Mouse (Mus musculus): ENCODE measurements at regions not wholly inside any gene's neighbourhood (a gene's known extent, or its start where the extent isn't known, plus 50 kb on each side); places are given as distances from the start of the nearest gene placed in this dataset.

- DNase-seq: no peak
- intact Hi-C loops (cut with DNase I): no loop called here
Observed at GRCm38 (mm10) chr7:75923951-75924467, 75.9 kb downstream of the Klhl25 start.

- intact Hi-C loops (cut with DNase I): loop anchor here (5.0 kb wide), 2 partner anchors 430 to 1015 kb away; no protein-coding TSS in a partner anchor
- peak; percentile 23 to 47 for DNase-seq
Observed at GRCm38 (mm10) chr7:75927537-75927936, 79.4 kb downstream of the Klhl25 start.

- intact Hi-C loops (cut with DNase I): no loop called here
- no peak for DNase-seq
Observed at GRCm38 (mm10) chr7:75943844-75944243, 95.7 kb downstream of the Klhl25 start.

GRCm38 (mm10) chr7:75955671-75956070, 107.6 kb downstream of the Klhl25 start:
- no peak for DNase-seq
- intact Hi-C loops (cut with DNase I): no loop called here

GRCm38 (mm10) chr7:75957366-75957765, 109.3 kb downstream of the Klhl25 start:
- intact Hi-C loops (cut with DNase I): no loop called here
- DNase-seq: no peak

GRCm38 (mm10) chr7:75959903-75960620, 112.0 kb downstream of the Klhl25 start:
- intact Hi-C loops (cut with DNase I): no loop called here
- DNase-seq: no peak

GRCm38 (mm10) chr7:75968177-75968576, 120.1 kb downstream of the Klhl25 start:
- intact Hi-C loops (cut with DNase I): no loop called here
- no peak for DNase-seq

GRCm38 (mm10) chr7:75970914-75971313, 122.8 kb downstream of the Klhl25 start:
- DNase-seq: no peak
- intact Hi-C loops (cut with DNase I): no loop called here

- DNase-seq: no peak
- intact Hi-C loops (cut with DNase I): no loop called here
Observed at GRCm38 (mm10) chr7:75971706-75972105, 123.6 kb downstream of the Klhl25 start.

- DNase-seq: no peak
- intact Hi-C loops (cut with DNase I): no loop called here
Observed at GRCm38 (mm10) chr7:75981560-75981959, 133.4 kb downstream of the Klhl25 start.

GRCm38 (mm10) chr7:75983029-75983808, 135.1 kb downstream of the Klhl25 start:
- intact Hi-C loops (cut with DNase I): no loop called here
- no peak for DNase-seq

- intact Hi-C loops (cut with DNase I): no loop called here
- no peak for DNase-seq
Observed at GRCm38 (mm10) chr7:75983809-75984171, 135.7 kb downstream of the Klhl25 start.

GRCm38 (mm10) chr7:75998853-75999252, 150.7 kb downstream of the Klhl25 start:
- no peak for DNase-seq
- intact Hi-C loops (cut with DNase I): no loop called here

- no peak for DNase-seq
- intact Hi-C loops (cut with DNase I): no loop called here
Observed at GRCm38 (mm10) chr7:75999324-75999907, 151.3 kb downstream of the Klhl25 start.

- DNase-seq: no peak
- intact Hi-C loops (cut with DNase I): no loop called here
Observed at GRCm38 (mm10) chr7:76001012-76001411, 152.9 kb downstream of the Klhl25 start.

GRCm38 (mm10) chr7:76008226-76008625, 160.1 kb downstream of the Klhl25 start:
- intact Hi-C loops (cut with DNase I): no loop called here
- DNase-seq: no peak

GRCm38 (mm10) chr7:76047743-76048142, 181.9 kb upstream of the Agbl1 start:
- DNase-seq: no peak
- intact Hi-C loops (cut with DNase I): no loop called here

- DNase-seq: no peak
- intact Hi-C loops (cut with DNase I): no loop called here
Observed at GRCm38 (mm10) chr7:76049342-76049741, 180.3 kb upstream of the Agbl1 start.

- intact Hi-C loops (cut with DNase I): no loop called here
- no peak for DNase-seq
Observed at GRCm38 (mm10) chr7:76053843-76054242, 175.8 kb upstream of the Agbl1 start.

- intact Hi-C loops (cut with DNase I): no loop called here
Observed at GRCm38 (mm10) chr7:76099149-76099548, 130.5 kb upstream of the Agbl1 start.

GRCm38 (mm10) chr7:76121242-76121844, 108.3 kb upstream of the Agbl1 start:
- intact Hi-C loops (cut with DNase I): no loop called here
- DNase-seq: no peak

More at GRCm38 (mm10) chr7:76099149-76099548, 130.5 kb upstream of the Agbl1 start:
- no peak for DNase-seq
